Mouse (Mus musculus) skeletal muscle tissue, adult 2 months (tissue): ENCODE measurements at regions not wholly inside any gene's neighbourhood (a gene's known extent, or its start where the extent isn't known, plus 50 kb on each side); places are given as distances from the start of the nearest gene placed in this dataset.

Experiments
- DNase-seq: peaks from one replicate; pipeline ENCODE4 v3.0.0-alpha.2; 2012; ENCODE audit warnings: low read depth, low spot score

- DNase-seq: no peak
These were observed 313.9 kb upstream of the Dph6 start for GRCm38 (mm10) chr2:114968651-114969050.

- no peak for DNase-seq
These were observed 338.7 kb upstream of the Dph6 start for GRCm38 (mm10) chr2:114993419-114993818.

- DNase-seq: no peak
These were observed 339.1 kb upstream of the Dph6 start for GRCm38 (mm10) chr2:114993882-114994281.

- no peak for DNase-seq
These were observed 340.1 kb upstream of the Dph6 start for GRCm38 (mm10) chr2:114994691-114995347.

- DNase-seq: no peak
These were observed 359.2 kb upstream of the Dph6 start for GRCm38 (mm10) chr2:115013916-115014315.

- no peak for DNase-seq
These were observed 372.0 kb upstream of the Dph6 start for GRCm38 (mm10) chr2:115026777-115027176.

GRCm38 (mm10) chr2:115031134-115031533, 376.4 kb upstream of the Dph6 start:
- no peak for DNase-seq

- peak; percentile 27 for DNase-seq
These were observed 381.4 kb upstream of the Dph6 start for GRCm38 (mm10) chr2:115036205-115036604.

- no peak for DNase-seq
These were observed 387.6 kb upstream of the Dph6 start for GRCm38 (mm10) chr2:115042299-115042785.

GRCm38 (mm10) chr2:115056327-115057070, 401.7 kb upstream of the Dph6 start:
- DNase-seq: no peak

GRCm38 (mm10) chr2:115057200-115057599, 402.4 kb upstream of the Dph6 start:
- no peak for DNase-seq

- DNase-seq: no peak
These were observed 412.9 kb upstream of the Dph6 start for GRCm38 (mm10) chr2:115067489-115068163.

- no peak for DNase-seq
These were observed 414.9 kb upstream of the Dph6 start for GRCm38 (mm10) chr2:115069704-115070103.

- DNase-seq: no peak
These were observed 415.4 kb upstream of the Dph6 start for GRCm38 (mm10) chr2:115070123-115070522.

GRCm38 (mm10) chr2:115070666-115071065, 415.9 kb upstream of the Dph6 start:
- DNase-seq: no peak

GRCm38 (mm10) chr2:115081563-115082291, 427.0 kb upstream of the Dph6 start:
- no peak for DNase-seq

GRCm38 (mm10) chr2:115082292-115082809, 427.6 kb upstream of the Dph6 start:
- DNase-seq: no peak

GRCm38 (mm10) chr2:115088421-115089120, 433.8 kb upstream of the Dph6 start:
- no peak for DNase-seq

- DNase-seq: no peak
These were observed 435.8 kb upstream of the Dph6 start for GRCm38 (mm10) chr2:115090430-115091175.

- no peak for DNase-seq
These were observed 440.6 kb upstream of the Dph6 start for GRCm38 (mm10) chr2:115095351-115095750.
